Mouse (Mus musculus) cerebellum, adult 9-11 months (tissue): Measurements from ENCODE around the gene Prelid1.
A peak's percentile ranks its signal among the peaks of the same experiment; 100 is the strongest.

Experiments
- DNase-seq: peaks from one replicate; pipeline ENCODE4 v3.0.0; 2022

Gene Prelid1

GRCm38 (mm10) chr13:55335701-55336100, 15.4 kb downstream of the Prelid1 start:
- no peak for DNase-seq

GRCm38 (mm10) chr13:55337341-55337975, 17.2 kb downstream of the Prelid1 start:
- no peak for DNase-seq

- no peak for DNase-seq
Measured at GRCm38 (mm10) chr13:55338131-55339054, 18.1 kb downstream of the Prelid1 start.

- no peak for DNase-seq
Measured at GRCm38 (mm10) chr13:55339259-55339658, 19.0 kb downstream of the Prelid1 start.

GRCm38 (mm10) chr13:55342469-55342868, 22.2 kb downstream of the Prelid1 start:
- no peak for DNase-seq

GRCm38 (mm10) chr13:55344286-55344685, 24.0 kb downstream of the Prelid1 start:
- DNase-seq: no peak

GRCm38 (mm10) chr13:55346745-55347144, 26.4 kb downstream of the Prelid1 start:
- DNase-seq: no peak

GRCm38 (mm10) chr13:55361145-55361544, 40.8 kb downstream of the Prelid1 start:
- no peak for DNase-seq

GRCm38 (mm10) chr13:55361974-55362452, 41.7 kb downstream of the Prelid1 start:
- no peak for DNase-seq

- DNase-seq: peak; percentile 98
Measured at GRCm38 (mm10) chr13:55362453-55363060, 42.3 kb downstream of the Prelid1 start, which contains the start of gene Lman2. Gene Lman2, minus strand, starts transcription at chr13:55362783.

- no peak for DNase-seq
Measured at GRCm38 (mm10) chr13:55368401-55368800, 48.1 kb downstream of the Prelid1 start.

GRCm38 (mm10) chr13:55369531-55370114, 49.3 kb downstream of the Prelid1 start, which contains the start of gene Rgs14:
Gene Rgs14, plus strand, starts transcription at chr13:55369732.
- DNase-seq: no peak

- no peak for DNase-seq
Measured at GRCm38 (mm10) chr13:55370234-55370633, 49.9 kb downstream of the Prelid1 start.

GRCm38 (mm10) chr13:55371007-55371681, 50.8 kb downstream of the Prelid1 start:
- peak; percentile 49 for DNase-seq

- DNase-seq: no peak
Measured at GRCm38 (mm10) chr13:55371740-55372139, 51.4 kb downstream of the Prelid1 start.

GRCm38 (mm10) chr13:55374206-55374924, 54.1 kb downstream of the Prelid1 start:
- no peak for DNase-seq
